Mouse (Mus musculus) ES-Bruce4 (cell line): ENCODE data around the gene Mical2. TPM values are rescaled to one million over a fixed set of nuclear protein-coding genes. Genes with fewer than 3 reads are reported as not detected.

Experiments used
- H3K27ac ChIP-seq: 2 replicates; pipeline ENCODE4 v1.5.1; 2012; ENCODE audit warnings: low read length, inconsistent platforms; ENCODE audit not compliant: insufficient read depth
- H3K27me3 ChIP-seq: 2 replicates; pipeline ENCODE4 v1.6.1; 2012; ENCODE audit warnings: mild to moderate bottlenecking, low read length, inconsistent platforms; ENCODE audit not compliant: control insufficient read depth, poor library complexity, insufficient read depth, severe bottlenecking
- H3K36me3 ChIP-seq: 2 replicates; pipeline ENCODE4 v1.6.1; 2012; ENCODE audit warnings: inconsistent platforms, mild to moderate bottlenecking, low read length, moderate library complexity; ENCODE audit not compliant: control insufficient read depth, poor library complexity, insufficient read depth, severe bottlenecking
- H3K4me1 ChIP-seq: one replicate; pipeline ENCODE4 v1.8.1; 2011; ENCODE audit warnings: low read length; ENCODE audit not compliant: control insufficient read depth, insufficient read depth
- H3K4me3 ChIP-seq: 2 replicates; pipeline ENCODE4 v1.5.1; 2011; ENCODE audit warnings: low read depth, mild to moderate bottlenecking, low read length
- H3K9ac ChIP-seq: 2 replicates; pipeline ENCODE4 v1.6.1; 2012; ENCODE audit warnings: low read depth, mild to moderate bottlenecking, inconsistent platforms; ENCODE audit not compliant: poor library complexity, severe bottlenecking
- H3K9me3 ChIP-seq: replicated peaks from 2 replicates; pipeline ENCODE4 v1.6.1; 2012; ENCODE audit warnings: mild to moderate bottlenecking, low read length, inconsistent platforms; ENCODE audit not compliant: control insufficient read depth, poor library complexity, insufficient read depth, severe bottlenecking
- CTCF ChIP-seq: IDR thresholded peaks from one replicate; pipeline ENCODE4 v1.8.1; 2011; ENCODE audit warnings: low read depth, low read length
- EP300 ChIP-seq: IDR thresholded peaks from 2 replicates; pipeline ENCODE4 v1.6.1; 2011; ENCODE audit warnings: low read depth, low read length; ENCODE audit not compliant: insufficient read depth
- POLR2A ChIP-seq: IDR thresholded peaks from one replicate; pipeline ENCODE4 v1.8.1; 2011; ENCODE audit warnings: low read length; ENCODE audit not compliant: insufficient read depth
- polyA plus RNA-seq: library from polyadenylated mRNA; stranded (reverse); fragments of >200 nt; gene quantifications from 2 replicates; pipeline ENCODE4 v1.2.4, GENCODE M21; 2011; ENCODE audit warnings: low read depth; ENCODE audit not compliant: missing spikeins, insufficient read depth, insufficient read length

Mical2 gene
- polyA plus RNA-seq, 1 experiment = 2.4 TPM

- no peak overlapping the region for H3K9ac ChIP-seq
- no peaks in the 10 kb centered on the region for H3K4me1 ChIP-seq
- no peaks in the 10 kb centered on the region for H3K27me3 ChIP-seq
- no peak overlapping the region for H3K27ac ChIP-seq
- no peaks in the 10 kb centered on the region for H3K36me3 ChIP-seq
- no peak overlapping the region for H3K4me3 ChIP-seq
- H3K9me3 ChIP-seq = no peaks in the 10 kb centered on the region
- no peak for TF ChIP-seq EP300
- TF ChIP-seq POLR2A = no peak
- TF ChIP-seq CTCF = no peak
These were observed 83.8 kb downstream of the Mical2 start for GRCm38 (mm10) chr7:112309289-112310016.

- H3K4me1 ChIP-seq = no peaks in the 10 kb centered on the region
- H3K9ac ChIP-seq = no peak overlapping the region
- TF ChIP-seq CTCF = no peak
- TF ChIP-seq POLR2A = no peak
- no peak for TF ChIP-seq EP300
- H3K27ac ChIP-seq = no peak overlapping the region
- H3K27me3 ChIP-seq = no peaks in the 10 kb centered on the region
- no peaks in the 10 kb centered on the region for H3K9me3 ChIP-seq
- H3K4me3 ChIP-seq = no peak overlapping the region
- no peaks in the 10 kb centered on the region for H3K36me3 ChIP-seq
These were observed 84.3 kb downstream of the Mical2 start for GRCm38 (mm10) chr7:112310017-112310360.

GRCm38 (mm10) chr7:112313211-112313610 lies 87.6 kb downstream of the Mical2 start:
- H3K27me3 ChIP-seq = no peaks in the 10 kb centered on the region
- H3K36me3 ChIP-seq = no peaks in the 10 kb centered on the region
- no peaks in the 10 kb centered on the region for H3K4me1 ChIP-seq
- H3K27ac ChIP-seq = no peak overlapping the region
- H3K9ac ChIP-seq = no peak overlapping the region
- H3K4me3 ChIP-seq = no peak overlapping the region
- no peaks in the 10 kb centered on the region for H3K9me3 ChIP-seq
- TF ChIP-seq POLR2A = no peak
- no peak for TF ChIP-seq EP300
- no peak for TF ChIP-seq CTCF

GRCm38 (mm10) chr7:112313670-112314069 lies 88.0 kb downstream of the Mical2 start:
- H3K27me3 ChIP-seq = no peaks in the 10 kb centered on the region
- TF ChIP-seq POLR2A (no peak), CTCF (no peak), EP300 (no peak)
- no peaks in the 10 kb centered on the region for H3K36me3 ChIP-seq
- H3K9me3 ChIP-seq = no peaks in the 10 kb centered on the region
- no peak overlapping the region for H3K27ac ChIP-seq
- no peak overlapping the region for H3K9ac ChIP-seq
- no peak overlapping the region for H3K4me3 ChIP-seq
- H3K4me1 ChIP-seq = no peaks in the 10 kb centered on the region

- Histone ChIP-seq H3K27ac (no peak overlapping the region), H3K4me1 (no peaks in the 10 kb centered on the region), H3K4me3 (no peak overlapping the region), H3K27me3 (no peaks in the 10 kb centered on the region), H3K9ac (no peak overlapping the region), H3K36me3 (no peaks in the 10 kb centered on the region), H3K9me3 (no peaks in the 10 kb centered on the region)
- no peak for TF ChIP-seq CTCF
- no peak for TF ChIP-seq POLR2A
- no peak for TF ChIP-seq EP300
These were observed 90.6 kb downstream of the Mical2 start for GRCm38 (mm10) chr7:112316239-112316638.

GRCm38 (mm10) chr7:112317491-112317890 lies 91.8 kb downstream of the Mical2 start:
- Histone ChIP-seq H3K27ac (no peak overlapping the region), H3K4me1 (no peaks in the 10 kb centered on the region), H3K36me3 (no peaks in the 10 kb centered on the region), H3K27me3 (no peaks in the 10 kb centered on the region), H3K9me3 (no peaks in the 10 kb centered on the region), H3K9ac (no peak overlapping the region), H3K4me3 (no peak overlapping the region)
- TF ChIP-seq EP300 (no peak), POLR2A (no peak), CTCF (no peak)
